Mouse (Mus musculus) liver, adult 2 months (tissue): ENCODE measurements around the gene Ankrd23. TPM values are rescaled to one million over a fixed set of nuclear protein-coding genes. Genes with fewer than 3 reads are reported as not detected.
A peak's percentile ranks its signal among the peaks of the same experiment; 100 is the strongest.

Experiments used
- DNase-seq: peaks from one replicate; pipeline ENCODE4 v3.0.0-alpha.2; 2011; ENCODE audit warnings: low read depth, low spot score; ENCODE audit errors: extremely low read depth
- H3K27ac ChIP-seq: fragments of 200-500 bp; replicated peaks from 2 replicates; pipeline ENCODE4 v1.5.1; 2012; ENCODE audit warnings: low read depth, mild to moderate bottlenecking, control low read depth, inconsistent platforms, low read length; ENCODE audit not compliant: insufficient read depth
- H3K27me3 ChIP-seq: fragments of 200-500 bp; 2 replicates; pipeline ENCODE4 v1.6.1; 2012; ENCODE audit warnings: mild to moderate bottlenecking, moderate library complexity, low read length, inconsistent platforms; ENCODE audit not compliant: control insufficient read depth, insufficient read depth
- H3K36me3 ChIP-seq: fragments of 200-500 bp; 2 replicates; pipeline ENCODE4 v1.6.1; 2012; ENCODE audit warnings: low read length, inconsistent platforms; ENCODE audit not compliant: control insufficient read depth, insufficient read depth
- H3K4me1 ChIP-seq: fragments of 200-500 bp; 2 replicates; pipeline ENCODE4 v1.6.1; 2011; ENCODE audit warnings: low read length; ENCODE audit not compliant: control insufficient read depth, insufficient read depth
- H3K4me3 ChIP-seq: fragments of 200-500 bp; 2 replicates; pipeline ENCODE4 v1.5.1; 2011; ENCODE audit warnings: low read depth, mild to moderate bottlenecking, control low read depth, low read length, moderate library complexity; ENCODE audit not compliant: insufficient read depth
- H3K79me2 ChIP-seq: fragments of 200-500 bp; 2 replicates; pipeline ENCODE4 v1.6.1; 2012; ENCODE audit warnings: inconsistent platforms, mild to moderate bottlenecking, low read length, moderate library complexity; ENCODE audit not compliant: control insufficient read depth, insufficient read depth
- H3K9ac ChIP-seq: fragments of 200-500 bp; 2 replicates; pipeline ENCODE4 v1.6.1; 2012; ENCODE audit warnings: low read depth, mild to moderate bottlenecking, control low read depth, inconsistent platforms, low read length
- CTCF ChIP-seq: fragments of 200-500 bp; IDR thresholded peaks from 2 replicates; pipeline ENCODE4 v1.5.1; 2011; ENCODE audit warnings: low read depth, low read length, control low read depth
- POLR2A ChIP-seq: fragments of 200-500 bp; IDR thresholded peaks from 2 replicates; pipeline ENCODE4 v1.6.1; 2011; ENCODE audit warnings: low read length, control low read depth; ENCODE audit not compliant: insufficient read depth; ENCODE audit errors: extremely low read depth
- WGBS: fragments of 180-500 bp; shearing (Covaris S2); methylation state at CpG from one replicate; pipeline ENCODE4 v1.1.7; 2018; 5-methylcytosine and 5-hydroxymethylcytosine counted together
- polyA plus RNA-seq: library from polyadenylated mRNA; depleted of rRNA; stranded (reverse); fragments of >200 nt; gene quantifications from 2 replicates; pipeline ENCODE4 v1.2.3, GENCODE M21; 2012
- total RNA-seq: library from RNA; depleted of rRNA; stranded (reverse); fragments of >200 nt; gene quantifications from 2 replicates; pipeline ENCODE4 v1.2.3, GENCODE M21; 2014

Ankrd23 gene
- total and polyA plus RNA-seq, 2 experiments, result 1.8 to 5.1 TPM

- peak; percentile 94 for DNase-seq
- H3K9ac ChIP-seq, result no peak within 1 kb of the TSS
- TF ChIP-seq POLR2A, result no peak
- no peak for TF ChIP-seq CTCF
- H3K27ac ChIP-seq, result peak within 1 kb of the TSS; percentile 43
- WGBS, result 9% methylated on average over 9 of the region's 9 CpGs
- no peaks in the 10 kb centered on the region for H3K27me3 ChIP-seq
- H3K36me3 ChIP-seq, result no peaks in the 10 kb centered on the region
- peaks cover 22% of the 10 kb centered on the region for H3K4me1 ChIP-seq
- H3K79me2 ChIP-seq, result no peaks in the 10 kb centered on the region
- H3K4me3 ChIP-seq, result no peak within 1 kb of the TSS
These were observed 2.5 kb upstream of the Ankrd23 start, which contains the start of gene Gm42417 for GRCm38 (mm10) chr1:36539186-36539585. TSS of gene Gm42417 (minus strand) at chr1:36539429.

- Histone ChIP-seq H3K27me3 (no peaks in the 10 kb centered on the region), H3K79me2 (no peaks in the 10 kb centered on the region), H3K9ac (no peak overlapping the region), H3K4me3 (no peak overlapping the region), H3K4me1 (peaks cover 22% of the 10 kb centered on the region), H3K36me3 (no peaks in the 10 kb centered on the region), H3K27ac (peak overlapping the region; percentile 43)
- WGBS, result 36% methylated on average over 4 of the region's 4 CpGs
- no peak for DNase-seq
- TF ChIP-seq CTCF, result no peak
- TF ChIP-seq POLR2A, result no peak
These were observed 2.0 kb upstream of the Ankrd23 start for GRCm38 (mm10) chr1:36538727-36539126.

- no peak for TF ChIP-seq CTCF
- TF ChIP-seq POLR2A, result no peak
- Histone ChIP-seq H3K27me3 (no peaks in the 10 kb centered on the region), H3K4me3 (no peak overlapping the region), H3K9ac (no peak overlapping the region), H3K36me3 (no peaks in the 10 kb centered on the region), H3K27ac (peak overlapping the region; percentile 17), H3K79me2 (no peaks in the 10 kb centered on the region), H3K4me1 (peaks cover 22% of the 10 kb centered on the region)
- WGBS, result 30% methylated on average over 8 of the region's 8 CpGs
- peak; percentile 65 for DNase-seq
These were observed 320 bp downstream of the Ankrd23 start for GRCm38 (mm10) chr1:36536397-36536728.

- 68% methylated on average over 11 of the region's 11 CpGs for WGBS
These were observed 946 bp downstream of the Ankrd23 start for GRCm38 (mm10) chr1:36535477-36536396.

GRCm38 (mm10) chr1:36534595-36535058 lies 2.1 kb downstream of the Ankrd23 start:
- WGBS, result 42% methylated on average over 6 of the region's 6 CpGs
- Histone ChIP-seq H3K79me2 (no peaks in the 10 kb centered on the region), H3K4me1 (peaks cover 19% of the 10 kb centered on the region), H3K27me3 (no peaks in the 10 kb centered on the region), H3K4me3 (no peak overlapping the region), H3K36me3 (no peaks in the 10 kb centered on the region), H3K9ac (no peak overlapping the region), H3K27ac (no peak overlapping the region)
- TF ChIP-seq POLR2A (no peak), CTCF (no peak)
- peak; percentile 19 for DNase-seq

More at GRCm38 (mm10) chr1:36535477-36536396, 946 bp downstream of the Ankrd23 start:
- no peaks in the 10 kb centered on the region for H3K36me3 ChIP-seq
- no peak overlapping the region for H3K9ac ChIP-seq
- H3K4me3 ChIP-seq, result no peak overlapping the region
- TF ChIP-seq CTCF, result no peak
- no peak for TF ChIP-seq POLR2A
- peaks cover 22% of the 10 kb centered on the region for H3K4me1 ChIP-seq
- no peak for DNase-seq
- no peaks in the 10 kb centered on the region for H3K79me2 ChIP-seq
- H3K27ac ChIP-seq, result peak overlapping the region; percentile 17; the same call in 1 of the 2 replicates
- H3K27me3 ChIP-seq, result no peaks in the 10 kb centered on the region

- peaks cover 15% of the 10 kb centered on the region for H3K4me1 ChIP-seq
- no peaks in the 10 kb centered on the region for H3K79me2 ChIP-seq
- no peaks in the 10 kb centered on the region for H3K27me3 ChIP-seq
- H3K9ac ChIP-seq, result no peak overlapping the region
- DNase-seq, result no peak
- WGBS, result 88% methylated on average over 6 of the region's 6 CpGs
- H3K4me3 ChIP-seq, result no peak overlapping the region
- H3K27ac ChIP-seq, result no peak overlapping the region
- TF ChIP-seq CTCF, result no peak
- no peaks in the 10 kb centered on the region for H3K36me3 ChIP-seq
These were observed 3.1 kb downstream of the Ankrd23 start for GRCm38 (mm10) chr1:36533546-36533945.
